Mouse (Mus musculus) cerebellum, postnatal 4 days (tissue): ENCODE results near the gene Cyp3a25.
"Not testable (repeated sequence)": the region's sequence is repeated elsewhere in the genome, so short reads cannot be mapped to it uniquely, and the experiment has no call there.

Experiments used
- DNase-seq, 2 experiments: peaks; one replicate each; pipeline ENCODE4 v3.0.0; 2022; ENCODE audit warnings: low spot score in 2 of 2, mixed read lengths in 1 of 2

The Cyp3a25 gene

DNA sequence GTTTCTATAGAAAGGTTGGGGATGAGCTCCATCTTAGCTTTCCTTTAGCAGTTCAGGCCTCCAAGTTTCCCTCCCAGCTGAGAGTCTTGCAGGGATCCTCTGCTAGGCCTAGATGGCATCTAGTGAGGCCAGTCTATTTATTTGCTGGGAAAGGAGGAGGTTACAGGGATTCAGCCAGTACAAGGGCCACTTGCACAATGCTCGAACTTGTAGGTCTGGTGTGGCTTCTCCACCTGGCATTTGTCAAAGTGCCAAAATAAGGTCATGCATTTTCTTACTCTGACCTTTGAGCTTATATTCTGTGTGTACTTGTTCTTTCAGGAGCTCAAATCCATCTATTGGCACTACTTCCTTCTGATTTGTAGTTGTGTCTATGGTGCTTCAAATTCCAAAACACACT is at the start of gene Cyp3a25:
Gene Cyp3a25, minus strand, starts transcription at position 110 of the 400 bp plus-strand sequence.
- DNase-seq = not testable (repeated sequence)

- no peak for DNase-seq
Observed at GRCm38 (mm10) chr5:146021136-146021535, 11.7 kb upstream of the Cyp3a25 start.

- no peak for DNase-seq
Observed at GRCm38 (mm10) chr5:146018275-146018674, 8.9 kb upstream of the Cyp3a25 start.

DNA sequence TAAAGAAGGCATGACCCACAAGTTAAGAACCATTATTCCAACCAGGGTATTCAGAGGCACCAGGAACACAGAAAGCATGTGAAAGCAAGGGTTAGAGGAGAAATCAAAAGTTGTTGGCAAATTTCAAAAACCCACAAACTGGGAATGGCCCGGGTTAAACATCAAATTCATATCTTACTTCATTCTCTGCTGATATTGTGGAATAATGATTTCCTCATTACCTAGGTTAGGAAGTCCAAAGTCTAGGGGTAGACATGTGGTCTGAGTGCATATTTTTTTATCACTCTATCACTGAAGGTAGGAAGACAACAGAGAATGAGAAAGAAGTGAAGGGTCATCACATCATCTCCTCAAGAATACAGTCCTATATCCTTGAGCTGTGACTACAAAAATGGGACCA is 1.8 kb upstream of the Cyp3a25 start:
- no peak for DNase-seq

GRCm38 (mm10) chr5:145967080-145967479 is 42.3 kb downstream of the Cyp3a25 start:
- no peak for DNase-seq
